Mouse (Mus musculus): ENCODE measurements around the gene Opalin. TPM values are rescaled to one million over a fixed set of nuclear protein-coding genes. Genes with fewer than 3 reads are reported as not detected.

Gene Opalin
- polyA plus RNA-seq, 1 experiment from 2014 or later: not detected

- no peaks in the 10 kb centered on the region for H3K36me3 ChIP-seq (ENCODE audit: control insufficient read depth, insufficient read depth, low read length)
- ATAC-seq (ENCODE audit: low read depth) (no peak), DNase-seq (ENCODE audit: low spot score) (peak; percentile 7)
- H3K9ac ChIP-seq (ENCODE audit: low read depth, low read length): no peak overlapping the region
- H3K27me3 ChIP-seq (replicated peaks; ENCODE audit: control insufficient read depth, insufficient read depth, low read length): no peaks in the 10 kb centered on the region
- no peaks in the 10 kb centered on the region for H3K9me3 ChIP-seq (ENCODE audit: control insufficient read depth, low read length)
- 29% methylated on average over 10 of the region's 10 CpGs for WGBS
- no peak overlapping the region for H3K4me2 ChIP-seq (ENCODE audit: low read depth, low read length)
- H3K4me3 ChIP-seq (ENCODE audit: low read depth, low read length): no peak overlapping the region
- H3K27ac ChIP-seq (replicated peaks; ENCODE audit: low read depth, low read length): no peak overlapping the region
- H3K4me1 ChIP-seq (ENCODE audit: control insufficient read depth, insufficient read depth, low read length): no peaks in the 10 kb centered on the region
Observed at GRCm38 (mm10) chr19:41053530-41053929, 23.4 kb downstream of the Opalin start.

DNA sequence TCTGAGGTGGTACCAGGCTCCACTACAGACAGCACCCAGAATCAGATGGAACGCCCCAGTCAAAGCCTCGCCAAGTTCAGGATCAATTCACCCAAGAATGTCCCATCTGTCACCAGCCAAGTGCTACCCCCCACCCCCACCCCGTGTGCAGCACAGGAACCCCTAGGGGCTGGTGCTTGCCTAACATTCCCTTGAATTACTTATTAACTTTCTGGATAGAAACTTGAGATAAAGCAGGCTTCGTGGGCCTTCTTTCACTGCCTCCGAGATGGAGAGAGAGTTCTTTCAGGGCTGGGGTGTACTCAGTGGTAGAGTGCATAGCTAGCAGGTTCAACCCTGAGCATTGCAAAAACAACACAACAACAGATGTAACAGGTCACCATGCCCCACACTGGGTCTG lies 24.7 kb downstream of the Opalin start:
- H3K9ac ChIP-seq (ENCODE audit: low read depth, low read length): no peak overlapping the region
- DNase-seq (ENCODE audit: low spot score): no peak
- no peak overlapping the region for H3K4me2 ChIP-seq (ENCODE audit: low read depth, low read length)
- H3K4me3 ChIP-seq (ENCODE audit: low read depth, low read length): no peak overlapping the region
- WGBS: 67% methylated on average over 5 of the region's 5 CpGs
- no peak for ATAC-seq (ENCODE audit: low read depth)
- no peak overlapping the region for H3K27ac ChIP-seq (replicated peaks; ENCODE audit: low read depth, low read length)
- H3K36me3 ChIP-seq (ENCODE audit: control insufficient read depth, insufficient read depth, low read length): no peaks in the 10 kb centered on the region
- no peaks in the 10 kb centered on the region for H3K9me3 ChIP-seq (ENCODE audit: control insufficient read depth, low read length)
- no peaks in the 10 kb centered on the region for H3K27me3 ChIP-seq (replicated peaks; ENCODE audit: control insufficient read depth, insufficient read depth, low read length)
- H3K4me1 ChIP-seq (ENCODE audit: control insufficient read depth, insufficient read depth, low read length): no peaks in the 10 kb centered on the region

- 95% methylated on average over 1 of the region's 1 CpGs for WGBS
- DNase-seq (ENCODE audit: low spot score) (no peak), ATAC-seq (ENCODE audit: low read depth) (no peak)
- H3K27me3 ChIP-seq (replicated peaks; ENCODE audit: control insufficient read depth, insufficient read depth, low read length): no peaks in the 10 kb centered on the region
- H3K9ac ChIP-seq (ENCODE audit: low read depth, low read length): no peak overlapping the region
- H3K36me3 ChIP-seq (ENCODE audit: control insufficient read depth, insufficient read depth, low read length): no peaks in the 10 kb centered on the region
- no peaks in the 10 kb centered on the region for H3K4me1 ChIP-seq (ENCODE audit: control insufficient read depth, insufficient read depth, low read length)
- H3K9me3 ChIP-seq (ENCODE audit: control insufficient read depth, low read length): no peaks in the 10 kb centered on the region
- no peak overlapping the region for H3K27ac ChIP-seq (replicated peaks; ENCODE audit: low read depth, low read length)
- no peak overlapping the region for H3K4me3 ChIP-seq (ENCODE audit: low read depth, low read length)
- no peak overlapping the region for H3K4me2 ChIP-seq (ENCODE audit: low read depth, low read length)
Observed at GRCm38 (mm10) chr19:41051714-41052113, 25.2 kb downstream of the Opalin start.

DNA sequence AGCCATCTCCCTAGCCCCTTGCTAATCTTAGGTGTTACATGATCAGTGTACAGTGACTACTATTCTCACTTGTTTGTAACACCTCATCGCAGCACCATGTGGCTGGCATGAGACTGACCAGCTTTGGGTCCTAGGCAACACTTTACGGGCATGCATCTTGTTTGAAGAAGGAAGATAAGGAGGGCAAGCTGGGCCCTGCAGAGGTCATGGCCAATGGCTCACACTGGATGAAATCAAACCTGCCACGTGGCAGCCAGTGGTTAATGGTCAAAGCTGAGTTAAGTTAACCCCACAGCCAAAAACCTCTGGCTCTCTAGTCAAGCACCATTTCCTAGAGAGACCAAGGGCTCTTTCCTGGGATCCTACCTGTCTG lies 28.7 kb downstream of the Opalin start:
- Histone ChIP-seq H3K4me3 (ENCODE audit: low read depth, low read length) (no peak overlapping the region), H3K27ac (replicated peaks; ENCODE audit: low read depth, low read length) (no peak overlapping the region), H3K4me1 (ENCODE audit: control insufficient read depth, insufficient read depth, low read length) (no peaks in the 10 kb centered on the region), H3K36me3 (ENCODE audit: control insufficient read depth, insufficient read depth, low read length) (no peaks in the 10 kb centered on the region), H3K4me2 (ENCODE audit: low read depth, low read length) (no peak overlapping the region), H3K9ac (ENCODE audit: low read depth, low read length) (no peak overlapping the region), H3K27me3 (replicated peaks; ENCODE audit: control insufficient read depth, insufficient read depth, low read length) (no peaks in the 10 kb centered on the region), H3K9me3 (ENCODE audit: control insufficient read depth, low read length) (no peaks in the 10 kb centered on the region)
- whole genome bisulfite sequencing: 86% methylated on average over 3 of the region's 3 CpGs
- ATAC-seq (ENCODE audit: low read depth) (no peak), DNase-seq (ENCODE audit: low spot score) (no peak)

DNA sequence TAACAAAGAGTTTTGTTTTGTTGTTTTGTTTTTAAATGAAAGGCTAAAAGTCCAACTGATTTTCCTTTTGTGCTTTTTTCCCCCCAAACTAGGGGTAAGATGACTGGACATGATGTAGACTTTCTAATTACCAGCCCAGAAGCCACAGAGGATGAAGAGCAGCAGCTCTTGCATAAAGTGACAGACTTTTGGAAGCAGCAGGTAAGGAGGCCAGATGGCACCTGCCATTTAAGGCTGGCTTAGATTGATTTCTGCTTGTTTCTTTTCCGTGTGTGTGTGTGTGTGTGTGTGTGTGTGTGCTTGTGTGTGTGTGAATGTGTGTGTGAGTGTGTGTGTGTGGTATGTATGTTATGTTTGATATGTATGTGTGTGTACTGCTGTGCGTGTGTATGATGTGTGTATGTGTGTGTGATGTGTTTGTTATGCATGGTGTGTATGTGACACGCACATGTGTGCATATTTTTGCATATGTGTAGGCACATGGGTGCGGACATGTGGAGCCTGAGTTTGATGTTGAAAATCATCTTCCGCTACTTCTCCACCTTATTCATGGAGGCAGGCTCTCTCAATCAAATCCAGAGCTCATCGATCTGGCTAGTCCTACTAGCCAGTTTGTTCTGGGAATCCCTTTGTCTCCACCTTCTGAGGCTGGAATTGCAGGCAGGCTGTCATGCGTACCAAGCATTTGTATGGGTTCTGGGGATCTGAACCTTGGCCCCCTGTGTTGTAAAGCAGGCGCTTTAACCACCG lies 29.3 kb downstream of the Opalin start:
- H3K36me3 ChIP-seq (ENCODE audit: control insufficient read depth, insufficient read depth, low read length): no peaks in the 10 kb centered on the region
- no peaks in the 10 kb centered on the region for H3K9me3 ChIP-seq (ENCODE audit: control insufficient read depth, low read length)
- no peak overlapping the region for H3K4me2 ChIP-seq (ENCODE audit: low read depth, low read length)
- no peak overlapping the region for H3K9ac ChIP-seq (ENCODE audit: low read depth, low read length)
- H3K4me3 ChIP-seq (ENCODE audit: low read depth, low read length): no peak overlapping the region
- no peaks in the 10 kb centered on the region for H3K27me3 ChIP-seq (replicated peaks; ENCODE audit: control insufficient read depth, insufficient read depth, low read length)
- ATAC-seq (ENCODE audit: low read depth) (no peak), DNase-seq (ENCODE audit: low spot score) (no peak)
- H3K4me1 ChIP-seq (ENCODE audit: control insufficient read depth, insufficient read depth, low read length): no peaks in the 10 kb centered on the region
- H3K27ac ChIP-seq (replicated peaks; ENCODE audit: low read depth, low read length): no peak overlapping the region
- 85% methylated on average over 9 of the region's 9 CpGs for whole genome bisulfite sequencing

DNA sequence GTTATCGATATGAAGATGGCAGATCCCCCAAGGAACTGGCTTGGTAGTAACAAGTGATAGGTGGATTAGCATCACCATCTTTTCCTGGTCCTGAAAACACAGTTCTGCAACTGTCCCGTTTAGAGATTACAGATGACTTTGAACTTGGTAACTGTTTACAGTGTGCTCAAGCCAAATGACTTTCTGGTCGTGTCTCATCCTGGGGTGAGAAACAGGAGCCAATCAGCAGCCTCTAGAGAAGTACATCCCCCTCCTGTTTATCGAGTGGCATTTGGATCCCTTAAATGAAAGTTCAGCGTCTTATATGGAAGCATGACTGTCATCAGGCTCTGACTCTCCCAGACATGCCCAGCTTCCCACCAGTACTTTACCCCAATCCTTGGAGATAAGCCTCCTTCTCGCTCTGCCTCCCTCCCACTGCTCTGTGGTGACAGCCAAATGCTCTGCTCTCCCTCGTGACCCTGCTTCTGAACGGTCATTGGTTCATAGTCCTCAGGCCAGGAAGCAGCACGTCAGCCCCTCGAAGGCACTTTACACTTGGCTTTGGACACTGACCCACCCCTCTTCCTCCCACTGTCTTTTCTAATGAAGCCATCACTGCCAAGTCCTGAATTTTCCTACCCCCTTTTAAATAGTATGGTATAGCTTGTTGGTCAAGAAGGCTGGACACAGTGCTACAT lies 31.7 kb downstream of the Opalin start:
- no peak for ATAC-seq (ENCODE audit: low read depth)
- no peaks in the 10 kb centered on the region for H3K4me1 ChIP-seq (ENCODE audit: control insufficient read depth, insufficient read depth, low read length)
- H3K4me2 ChIP-seq (ENCODE audit: low read depth, low read length): no peak overlapping the region
- no peak overlapping the region for H3K9ac ChIP-seq (ENCODE audit: low read depth, low read length)
- WGBS: 51% methylated on average over 10 of the region's 10 CpGs
- no peaks in the 10 kb centered on the region for H3K36me3 ChIP-seq (ENCODE audit: control insufficient read depth, insufficient read depth, low read length)
- H3K9me3 ChIP-seq (ENCODE audit: control insufficient read depth, low read length): no peaks in the 10 kb centered on the region
- H3K27ac ChIP-seq (replicated peaks; ENCODE audit: low read depth, low read length): no peak overlapping the region
- H3K27me3 ChIP-seq (replicated peaks; ENCODE audit: control insufficient read depth, insufficient read depth, low read length): no peaks in the 10 kb centered on the region
- H3K4me3 ChIP-seq (ENCODE audit: low read depth, low read length): no peak overlapping the region
- no peak for DNase-seq (ENCODE audit: low spot score)

- no peaks in the 10 kb centered on the region for H3K9me3 ChIP-seq (ENCODE audit: control insufficient read depth, low read length)
- no peaks in the 10 kb centered on the region for H3K36me3 ChIP-seq (ENCODE audit: control insufficient read depth, insufficient read depth, low read length)
- no peak overlapping the region for H3K4me3 ChIP-seq (ENCODE audit: low read depth, low read length)
- no peak for DNase-seq (ENCODE audit: low spot score)
- 82% methylated on average over 7 of the region's 7 CpGs for WGBS
- no peaks in the 10 kb centered on the region for H3K27me3 ChIP-seq (replicated peaks; ENCODE audit: control insufficient read depth, insufficient read depth, low read length)
- H3K4me2 ChIP-seq (ENCODE audit: low read depth, low read length): no peak overlapping the region
- no peak overlapping the region for H3K27ac ChIP-seq (replicated peaks; ENCODE audit: low read depth, low read length)
- H3K9ac ChIP-seq (ENCODE audit: low read depth, low read length): no peak overlapping the region
- no peak for ATAC-seq (ENCODE audit: low read depth)
- H3K4me1 ChIP-seq (ENCODE audit: control insufficient read depth, insufficient read depth, low read length): no peaks in the 10 kb centered on the region
Observed at GRCm38 (mm10) chr19:41039110-41039509, 37.8 kb downstream of the Opalin start.

GRCm38 (mm10) chr19:41035809-41036551 lies 40.9 kb downstream of the Opalin start:
- H3K4me2 ChIP-seq (ENCODE audit: low read depth, low read length): no peak overlapping the region
- no peak overlapping the region for H3K4me3 ChIP-seq (ENCODE audit: low read depth, low read length)
- WGBS: 67% methylated on average over 4 of the region's 4 CpGs
- H3K4me1 ChIP-seq (ENCODE audit: control insufficient read depth, insufficient read depth, low read length): no peaks in the 10 kb centered on the region
- H3K27ac ChIP-seq (replicated peaks; ENCODE audit: low read depth, low read length): no peak overlapping the region
- no peak overlapping the region for H3K9ac ChIP-seq (ENCODE audit: low read depth, low read length)
- no peaks in the 10 kb centered on the region for H3K36me3 ChIP-seq (ENCODE audit: control insufficient read depth, insufficient read depth, low read length)
- no peaks in the 10 kb centered on the region for H3K9me3 ChIP-seq (ENCODE audit: control insufficient read depth, low read length)
- ATAC-seq (ENCODE audit: low read depth) (no peak), DNase-seq (ENCODE audit: low spot score) (no peak)
- no peaks in the 10 kb centered on the region for H3K27me3 ChIP-seq (replicated peaks; ENCODE audit: control insufficient read depth, insufficient read depth, low read length)

Measured in embryonic facial prominence, embryonic 14.5 days (tissue).